Mouse (Mus musculus) small intestine, adult 2 months (tissue): ENCODE data around the gene Spats2. TPM values are rescaled to one million over a fixed set of nuclear protein-coding genes. Genes with fewer than 3 reads are reported as not detected.

ENCODE experiments used
- H3K27ac ChIP-seq: fragments of 200-500 bp; 2 replicates; pipeline ENCODE4 v1.5.1; 2012; ENCODE audit warnings: low read depth, low read length, control low read depth, inconsistent platforms; ENCODE audit not compliant: insufficient read depth
- H3K27me3 ChIP-seq: fragments of 200-500 bp; 2 replicates; pipeline ENCODE4 v1.6.1; 2012; ENCODE audit warnings: mild to moderate bottlenecking, moderate library complexity, low read length, inconsistent platforms; ENCODE audit not compliant: control insufficient read depth, insufficient read depth
- H3K36me3 ChIP-seq: fragments of 200-500 bp; 2 replicates; pipeline ENCODE4 v1.6.1; 2012; ENCODE audit warnings: mild to moderate bottlenecking, low read length, control low read depth, inconsistent platforms; ENCODE audit not compliant: control insufficient read depth, insufficient read depth
- H3K4me1 ChIP-seq: fragments of 200-500 bp; 2 replicates; pipeline ENCODE4 v1.6.1; 2012; ENCODE audit warnings: low read length, inconsistent platforms, mixed read lengths; ENCODE audit not compliant: control insufficient read depth, insufficient read depth, insufficient read length
- H3K4me3 ChIP-seq: fragments of 200-500 bp; 2 replicates; pipeline ENCODE4 v1.5.1; 2012; ENCODE audit warnings: low read depth, mild to moderate bottlenecking, control low read depth, inconsistent platforms, low read length, moderate library complexity
- CTCF ChIP-seq: fragments of 200-500 bp; IDR thresholded peaks from 2 replicates; pipeline ENCODE4 v1.5.1; 2012; ENCODE audit warnings: low read depth, mild to moderate bottlenecking, control low read depth, inconsistent platforms, low read length, moderate library complexity, mixed read lengths; ENCODE audit not compliant: insufficient replicate concordance, insufficient read length; ENCODE audit errors: extremely low read depth
- POLR2A ChIP-seq: fragments of 200-500 bp; IDR thresholded peaks from 2 replicates; pipeline ENCODE4 v1.6.1; 2012; ENCODE audit warnings: low read depth, mild to moderate bottlenecking, control low read depth, inconsistent platforms, low read length, moderate library complexity
- WGBS: fragments of 180-500 bp; shearing (Covaris S2); methylation state at CpG from one replicate; pipeline ENCODE4 v1.1.7; 2018; 5-methylcytosine and 5-hydroxymethylcytosine counted together
- polyA plus RNA-seq: library from polyadenylated mRNA; depleted of rRNA; stranded (reverse); fragments of >200 nt; gene quantifications from 2 replicates; pipeline ENCODE4 v1.2.3, GENCODE M21; 2012

Gene Spats2
- polyA plus RNA-seq, 1 experiment: 3.9 TPM

- H3K36me3 ChIP-seq: no peaks in the 10 kb centered on the region
- peaks cover 69% of the 10 kb centered on the region for H3K27me3 ChIP-seq
- peak overlapping the region; percentile 61; the same call in 1 of the 2 replicates for H3K4me3 ChIP-seq
- H3K4me1 ChIP-seq: peaks cover 17% of the 10 kb centered on the region
- 5% methylated on average over 22 of the region's 22 CpGs for WGBS
- no peak overlapping the region for H3K27ac ChIP-seq
- no peak for TF ChIP-seq POLR2A
- no peak for TF ChIP-seq CTCF
Measured at GRCm38 (mm10) chr15:99225081-99225810, 99.5 kb downstream of the Spats2 start.

GRCm38 (mm10) chr15:99226090-99226489, 100.4 kb downstream of the Spats2 start:
- TF ChIP-seq CTCF (no peak), POLR2A (no peak)
- H3K27ac ChIP-seq: no peak overlapping the region
- H3K36me3 ChIP-seq: no peaks in the 10 kb centered on the region
- WGBS: 43% methylated on average over 14 of the region's 14 CpGs
- H3K4me3 ChIP-seq: no peak overlapping the region
- H3K4me1 ChIP-seq: peaks cover 17% of the 10 kb centered on the region
- peaks cover 64% of the 10 kb centered on the region for H3K27me3 ChIP-seq

- TF ChIP-seq POLR2A (no peak), CTCF (no peak)
- no peak overlapping the region for H3K27ac ChIP-seq
- WGBS: 47% methylated on average over 10 of the region's 10 CpGs
- H3K27me3 ChIP-seq: peaks cover 10% of the 10 kb centered on the region; the same call in 1 of the 2 replicates
- no peak overlapping the region for H3K4me3 ChIP-seq
- peaks cover 6% of the 10 kb centered on the region for H3K4me1 ChIP-seq
- no peaks in the 10 kb centered on the region for H3K36me3 ChIP-seq
Measured at GRCm38 (mm10) chr15:99231998-99232397, 106.3 kb downstream of the Spats2 start.

GRCm38 (mm10) chr15:99233719-99234118, 108.0 kb downstream of the Spats2 start:
- Histone ChIP-seq H3K4me3 (no peak overlapping the region), H3K27ac (no peak overlapping the region), H3K27me3 (peaks cover 4% of the 10 kb centered on the region; the same call in 1 of the 2 replicates), H3K4me1 (no peaks in the 10 kb centered on the region; the same call in 1 of the 2 replicates), H3K36me3 (no peaks in the 10 kb centered on the region)
- 27% methylated on average over 17 of the region's 17 CpGs for WGBS
- no peak for TF ChIP-seq POLR2A

- 51% methylated on average over 12 of the region's 12 CpGs for WGBS
- H3K4me1 ChIP-seq: no peaks in the 10 kb centered on the region; the same call in 1 of the 2 replicates
- H3K27me3 ChIP-seq: peaks cover 4% of the 10 kb centered on the region; the same call in 1 of the 2 replicates
Measured at GRCm38 (mm10) chr15:99234326-99235010, 108.8 kb downstream of the Spats2 start.

GRCm38 (mm10) chr15:99238006-99238405, 112.3 kb downstream of the Spats2 start:
- Histone ChIP-seq H3K36me3 (peaks cover 11% of the 10 kb centered on the region), H3K27me3 (no peaks in the 10 kb centered on the region), H3K27ac (no peak overlapping the region), H3K4me1 (no peaks in the 10 kb centered on the region; the same call in 1 of the 2 replicates), H3K4me3 (no peak overlapping the region)
- TF ChIP-seq POLR2A: no peak
- TF ChIP-seq CTCF: no peak
- WGBS: 72% methylated on average over 11 of the region's 11 CpGs

More at GRCm38 (mm10) chr15:99234326-99235010, 108.8 kb downstream of the Spats2 start:
- Histone ChIP-seq H3K36me3 (no peaks in the 10 kb centered on the region), H3K27ac (no peak overlapping the region), H3K4me3 (no peak overlapping the region)
- TF ChIP-seq CTCF (no peak), POLR2A (no peak)

- TF ChIP-seq CTCF (peak; percentile 35; the same call in 1 of the 2 replicates), POLR2A (no peak)
Measured at GRCm38 (mm10) chr15:99240129-99240528, 114.4 kb downstream of the Spats2 start.

More at GRCm38 (mm10) chr15:99240129-99240528, 114.4 kb downstream of the Spats2 start:
- no peaks in the 10 kb centered on the region; the same call in 1 of the 2 replicates for H3K4me1 ChIP-seq
- no peaks in the 10 kb centered on the region for H3K27me3 ChIP-seq
- WGBS: 55% methylated on average over 4 of the region's 4 CpGs
- H3K36me3 ChIP-seq: peaks cover 29% of the 10 kb centered on the region
- H3K27ac ChIP-seq: no peak overlapping the region
- no peak overlapping the region for H3K4me3 ChIP-seq
